Mouse (Mus musculus): ENCODE measurements around the gene Zfp598. TPM values are rescaled to one million over a fixed set of nuclear protein-coding genes. Genes with fewer than 3 reads are reported as not detected.
A peak's percentile ranks its signal among the peaks of the same experiment; 100 is the strongest.

Zfp598 gene
- polyA plus RNA-seq, 1 experiment from 2014 or later: 18.1 TPM

DNA sequence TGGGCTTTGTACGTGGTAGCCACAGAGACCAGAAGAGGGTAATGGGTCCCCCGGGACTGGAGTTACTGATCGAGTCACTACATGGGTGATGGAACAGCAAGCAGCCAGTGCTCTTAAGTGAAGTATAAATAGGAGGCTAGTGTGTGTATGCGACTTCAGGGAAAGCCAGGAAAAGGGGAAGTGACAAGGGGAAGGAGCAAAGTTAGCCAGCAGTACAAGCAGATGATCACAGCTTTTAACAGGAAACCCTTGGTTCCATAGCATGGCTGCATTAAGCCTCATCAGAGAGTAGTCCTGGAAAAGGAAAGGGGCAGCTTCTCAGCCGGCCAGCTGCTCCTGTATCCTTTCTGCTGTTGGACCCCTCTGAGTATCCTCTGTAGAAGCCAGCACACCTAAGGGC lies 22.9 kb downstream of the Zfp598 start:
- Histone ChIP-seq H3K36me3 (ENCODE audit: insufficient read depth, low read length) (0 out of 2 replicates have a peak, but pooled peaks cover 9% of the 10 kb centered on the region), H3K9ac (ENCODE audit: low read depth, low read length) (no peak overlapping the region), H3K9me3 (replicated peaks; ENCODE audit: low read length) (no peaks in the 10 kb centered on the region), H3K4me1 (replicated peaks; ENCODE audit: insufficient read depth, low read length) (peaks cover 27% of the 10 kb centered on the region), H3K27ac (no peak overlapping the region), H3K4me3 (replicated peaks; ENCODE audit: low read depth, low read length) (no peak overlapping the region), H3K4me2 (ENCODE audit: low read length) (no peak overlapping the region), H3K27me3 (ENCODE audit: insufficient read depth, low read length) (peaks cover 14% of the 10 kb centered on the region)
- ATAC-seq (replicated peaks; ENCODE audit: low FRiP score, low read depth) (no peak), DNase-seq (ENCODE audit: low spot score) (no peak)
- 81% methylated on average over 5 of the region's 5 CpGs for WGBS
- TF ChIP-seq CTCF (IDR thresholded peaks at IDR 0.05; ENCODE audit: low read depth): no peak

DNA sequence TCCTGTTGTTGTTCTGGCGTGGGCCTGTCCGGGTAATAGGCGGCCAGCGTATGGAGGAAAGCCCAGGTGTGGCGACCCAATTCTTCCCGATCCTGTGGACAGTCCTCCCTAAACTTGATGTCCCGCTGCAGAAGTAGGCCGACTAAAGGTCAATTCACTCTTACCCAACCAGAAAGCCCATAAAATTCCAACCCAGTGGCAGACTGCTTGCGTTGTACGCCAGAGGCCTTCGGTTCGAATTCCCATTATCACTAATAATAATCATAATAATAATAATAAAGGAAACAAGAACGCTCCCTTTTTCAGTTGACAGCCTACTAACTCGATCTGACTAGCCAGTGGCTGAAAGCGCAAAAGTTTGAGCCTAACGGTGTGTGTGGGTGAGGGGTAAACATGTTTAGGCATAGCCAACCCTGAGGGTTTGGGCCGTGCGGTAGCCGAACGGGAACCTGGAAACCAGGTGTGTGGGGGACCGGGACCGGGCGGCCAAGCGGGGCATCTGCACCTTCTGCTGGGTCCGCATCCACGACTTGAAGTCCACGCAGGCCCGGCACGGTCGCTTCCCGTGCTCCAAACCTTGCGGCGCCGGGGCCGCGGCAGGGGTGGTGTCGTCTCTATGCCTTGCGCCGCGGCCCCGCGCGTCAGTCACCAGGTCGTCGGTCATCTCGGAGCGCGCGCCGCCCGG lies 26.0 kb downstream of the Zfp598 start:
- Histone ChIP-seq H3K4me2 (ENCODE audit: low read length) (peak overlapping the region; percentile 88), H3K4me1 (replicated peaks; ENCODE audit: insufficient read depth, low read length) (peaks cover 15% of the 10 kb centered on the region), H3K4me3 (replicated peaks; ENCODE audit: low read depth, low read length) (peak overlapping the region; percentile 78), H3K9me3 (replicated peaks; ENCODE audit: low read length) (no peaks in the 10 kb centered on the region), H3K9ac (ENCODE audit: low read depth, low read length) (peak overlapping the region; percentile 80), H3K36me3 (ENCODE audit: insufficient read depth, low read length) (peaks cover 17% of the 10 kb centered on the region), H3K27ac (peak overlapping the region; percentile 84), H3K27me3 (ENCODE audit: insufficient read depth, low read length) (no peaks in the 10 kb centered on the region)
- TF ChIP-seq CTCF (IDR thresholded peaks at IDR 0.05; ENCODE audit: low read depth): no peak
- DNase-seq (ENCODE audit: low spot score) (no peak), ATAC-seq (replicated peaks; ENCODE audit: low FRiP score, low read depth) (peak; percentile 8; the same call in 1 of the 2 replicates)
- 3% methylated on average over 51 of the region's 51 CpGs for WGBS

DNA sequence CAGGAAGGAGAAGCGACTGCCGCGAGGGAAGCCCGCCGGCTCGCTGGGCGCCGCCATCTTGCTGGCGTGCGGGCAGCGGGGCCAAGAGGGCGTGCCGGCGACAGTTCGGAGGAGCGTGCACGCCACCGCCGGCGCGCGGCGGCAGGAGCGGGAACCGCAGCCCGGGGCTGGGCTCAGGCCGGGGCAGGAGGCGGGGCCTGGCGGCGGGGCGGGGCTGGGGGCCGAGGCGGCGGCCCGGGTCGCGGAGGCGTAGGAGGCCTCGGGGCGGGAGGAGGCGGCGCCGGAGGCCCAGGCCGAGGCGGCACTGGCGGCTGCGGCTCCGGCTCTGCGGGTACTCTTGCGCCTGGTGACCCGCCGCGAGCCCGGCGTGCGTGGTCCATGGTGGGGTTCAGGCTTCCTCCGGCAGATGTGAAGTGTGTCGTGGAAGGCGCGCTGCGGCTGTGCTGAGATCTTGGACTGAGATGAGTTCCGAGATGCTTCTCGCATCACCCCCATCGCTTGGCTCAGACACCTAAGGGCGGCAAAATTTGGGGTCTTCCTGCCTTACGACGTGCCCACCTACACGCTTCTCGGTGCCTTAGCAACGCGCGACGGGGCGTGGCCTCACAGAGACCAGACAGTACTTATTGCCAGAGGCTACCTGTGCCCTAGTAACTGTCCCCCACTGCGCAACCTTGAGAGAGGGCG lies 26.7 kb downstream of the Zfp598 start, which contains the start of the genes Gfer and Noxo1:
Gfer (minus strand) TSS at position 146 of the 687 bp plus-strand sequence.
Noxo1 (plus strand) TSS at position 224 of the 687 bp plus-strand sequence.
- Histone ChIP-seq H3K4me3 (replicated peaks; ENCODE audit: low read depth, low read length) (peak within 1 kb of the TSS; percentile 78), H3K36me3 (ENCODE audit: insufficient read depth, low read length) (peaks cover 23% of the 10 kb centered on the region), H3K27me3 (ENCODE audit: insufficient read depth, low read length) (no peaks in the 10 kb centered on the region), H3K27ac (peak within 1 kb of the TSS; percentile 84), H3K9ac (ENCODE audit: low read depth, low read length) (peak within 1 kb of the TSS; percentile 80), H3K9me3 (replicated peaks; ENCODE audit: low read length) (no peaks in the 10 kb centered on the region), H3K4me1 (replicated peaks; ENCODE audit: insufficient read depth, low read length) (peaks cover 15% of the 10 kb centered on the region), H3K4me2 (ENCODE audit: low read length) (peak within 1 kb of the TSS; percentile 88)
- TF ChIP-seq CTCF (IDR thresholded peaks at IDR 0.05; ENCODE audit: low read depth): peak; percentile 20; the same call in 1 of the 2 replicates
- peak; percentile 90 for DNase-seq (ENCODE audit: low spot score)
- ATAC-seq (replicated peaks; ENCODE audit: low FRiP score, low read depth): peak; percentile 88
- WGBS: under 1% methylated on average over 70 of the region's 76 CpGs

DNA sequence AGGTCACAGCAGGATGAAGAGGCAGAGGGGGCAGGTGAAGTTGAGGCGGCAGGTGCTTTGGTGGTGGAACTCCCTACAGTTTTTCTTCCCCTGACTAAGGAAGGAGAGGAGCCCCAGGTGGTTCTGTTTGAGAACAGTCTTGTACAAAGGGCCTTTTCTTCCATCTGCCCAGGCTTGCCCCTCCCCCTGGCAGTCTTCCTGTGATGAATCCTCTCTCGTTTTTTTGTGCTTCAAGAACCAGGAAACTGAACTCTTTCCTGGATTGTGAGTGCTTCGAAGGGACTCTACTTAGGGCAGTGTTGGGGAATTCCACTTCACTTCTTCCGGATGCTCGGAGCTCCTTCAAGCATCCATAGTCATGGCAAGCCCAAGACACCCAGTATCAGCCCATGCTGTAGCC lies 28.5 kb downstream of the Zfp598 start:
- no peak for ATAC-seq (replicated peaks; ENCODE audit: low FRiP score, low read depth)
- peaks cover 24% of the 10 kb centered on the region for H3K36me3 ChIP-seq (ENCODE audit: insufficient read depth, low read length)
- peak; percentile 21 for DNase-seq (ENCODE audit: low spot score)
- 18% methylated on average over 5 of the region's 5 CpGs for WGBS
- no peak overlapping the region for H3K4me2 ChIP-seq (ENCODE audit: low read length)
- no peak overlapping the region for H3K9ac ChIP-seq (ENCODE audit: low read depth, low read length)
- no peaks in the 10 kb centered on the region for H3K27me3 ChIP-seq (ENCODE audit: insufficient read depth, low read length)
- TF ChIP-seq CTCF (IDR thresholded peaks at IDR 0.05; ENCODE audit: low read depth): no peak
- H3K4me1 ChIP-seq (replicated peaks; ENCODE audit: insufficient read depth, low read length): peaks cover 15% of the 10 kb centered on the region
- no peak overlapping the region for H3K4me3 ChIP-seq (replicated peaks; ENCODE audit: low read depth, low read length)
- no peaks in the 10 kb centered on the region for H3K9me3 ChIP-seq (replicated peaks; ENCODE audit: low read length)
- no peak overlapping the region for H3K27ac ChIP-seq

DNA sequence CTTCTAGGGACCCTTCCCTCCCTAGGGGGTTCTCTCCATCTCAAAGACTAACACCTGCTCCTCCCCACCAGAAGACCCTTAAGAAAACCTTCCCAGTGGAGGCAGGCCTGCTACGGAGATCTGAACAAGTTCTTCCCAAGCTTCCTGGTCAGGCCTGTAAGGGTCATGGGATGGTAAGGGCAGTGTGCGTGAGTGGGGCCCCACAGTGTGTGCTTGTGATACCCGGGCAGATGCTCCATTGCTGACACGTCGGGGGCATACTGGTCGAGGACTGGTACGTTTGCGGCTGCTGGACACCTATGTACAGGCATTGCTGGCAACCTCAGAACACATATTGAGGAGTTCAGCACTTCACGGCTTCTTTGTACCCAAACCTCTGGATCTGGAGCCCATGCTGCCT lies 29.2 kb downstream of the Zfp598 start:
- H3K4me3 ChIP-seq (replicated peaks; ENCODE audit: low read depth, low read length): no peak overlapping the region
- no peak overlapping the region for H3K27ac ChIP-seq
- peaks cover 15% of the 10 kb centered on the region for H3K4me1 ChIP-seq (replicated peaks; ENCODE audit: insufficient read depth, low read length)
- no peak for TF ChIP-seq CTCF (IDR thresholded peaks at IDR 0.05; ENCODE audit: low read depth)
- H3K4me2 ChIP-seq (ENCODE audit: low read length): no peak overlapping the region
- WGBS: 71% methylated on average over 9 of the region's 9 CpGs
- DNase-seq (ENCODE audit: low spot score) (no peak), ATAC-seq (replicated peaks; ENCODE audit: low FRiP score, low read depth) (no peak)
- H3K36me3 ChIP-seq (ENCODE audit: insufficient read depth, low read length): peaks cover 21% of the 10 kb centered on the region
- H3K9ac ChIP-seq (ENCODE audit: low read depth, low read length): no peak overlapping the region
- no peaks in the 10 kb centered on the region for H3K27me3 ChIP-seq (ENCODE audit: insufficient read depth, low read length)
- no peaks in the 10 kb centered on the region for H3K9me3 ChIP-seq (replicated peaks; ENCODE audit: low read length)

DNA sequence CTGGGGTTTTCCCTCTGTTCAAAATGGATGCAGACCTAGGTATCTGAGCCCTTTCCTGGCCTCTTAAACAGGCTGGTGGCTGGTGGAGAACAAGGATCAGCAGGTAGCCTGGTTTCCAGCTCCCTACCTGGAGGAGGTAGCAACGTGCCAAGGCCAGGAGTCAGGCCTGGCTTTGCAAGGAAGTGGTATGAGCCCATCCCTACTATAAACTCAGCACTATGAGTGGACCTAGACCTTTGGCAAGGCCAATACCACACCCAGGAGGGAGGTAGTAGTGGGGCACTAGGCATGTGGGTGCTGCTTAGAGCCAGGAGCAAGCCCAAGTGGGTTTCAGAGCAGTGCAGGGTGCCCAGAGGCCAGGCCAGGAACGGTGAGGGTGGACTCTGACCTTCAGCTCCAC lies 30.0 kb downstream of the Zfp598 start:
- Histone ChIP-seq H3K9me3 (replicated peaks; ENCODE audit: low read length) (no peaks in the 10 kb centered on the region), H3K36me3 (ENCODE audit: insufficient read depth, low read length) (peaks cover 29% of the 10 kb centered on the region), H3K27ac (no peak overlapping the region), H3K4me1 (replicated peaks; ENCODE audit: insufficient read depth, low read length) (peaks cover 15% of the 10 kb centered on the region), H3K9ac (ENCODE audit: low read depth, low read length) (no peak overlapping the region), H3K27me3 (ENCODE audit: insufficient read depth, low read length) (no peaks in the 10 kb centered on the region), H3K4me2 (ENCODE audit: low read length) (no peak overlapping the region), H3K4me3 (replicated peaks; ENCODE audit: low read depth, low read length) (no peak overlapping the region)
- TF ChIP-seq CTCF (IDR thresholded peaks at IDR 0.05; ENCODE audit: low read depth): no peak
- WGBS: 86% methylated on average over 2 of the region's 2 CpGs
- DNase-seq (ENCODE audit: low spot score): no peak
- ATAC-seq (replicated peaks; ENCODE audit: low FRiP score, low read depth): no peak
